Mouse (Mus musculus): ENCODE measurements around the gene Gm7945. TPM values are rescaled to one million over a fixed set of nuclear protein-coding genes. Genes with fewer than 3 reads are reported as not detected.
A peak's percentile ranks its signal among the peaks of the same experiment; 100 is the strongest.
"Not testable (repeated sequence)": the region's sequence is repeated elsewhere in the genome, so short reads cannot be mapped to it uniquely, and the experiment has no call there.

Gm7945 gene
- polyA plus RNA-seq (2015; fragmentation: Nextera tagmentation; extraction: Ambion mirVana) = not detected in 2 replicates

- not testable (repeated sequence) for ATAC-seq; H3K9me3 ChIP-seq (ENCODE audit: control insufficient read depth)
- no CpG with 5 or more reads among the region's 3 CpGs for WGBS
These were observed at the start of gene Gm7945 for GRCm38 (mm10) chr14:41386279-41386678. Gm7945 (minus strand) TSS chr14:41386379.

GRCm38 (mm10) chr14:41425393-41426075 is 39.4 kb upstream of the Gm7945 start:
- H3K9ac ChIP-seq (ENCODE audit: low read depth, low read length); H3K4me1 ChIP-seq (replicated peaks; ENCODE audit: control insufficient read depth, insufficient read depth, low read length); ATAC-seq; H3K4me3 ChIP-seq (ENCODE audit: low read depth, low read length); H3K27me3 ChIP-seq (replicated peaks; ENCODE audit: control insufficient read depth, insufficient read depth, low read length); H3K36me3 ChIP-seq (ENCODE audit: control insufficient read depth, insufficient read depth); H3K27ac ChIP-seq (ENCODE audit: low read depth, low read length); H3K9me3 ChIP-seq (ENCODE audit: control insufficient read depth): not testable (repeated sequence)
- TF ChIP-seq CTCF (IDR thresholded peaks at IDR 0.05; ENCODE audit: low read depth) = peak; percentile 46
- WGBS = 9% methylated on average over 10 of the region's 16 CpGs
- peak overlapping the region; percentile 35 for H3K4me2 ChIP-seq (replicated peaks; ENCODE audit: low read depth)

More at GRCm38 (mm10) chr14:41386279-41386678, at the start of gene Gm7945:
- H3K4me3 ChIP-seq (ENCODE audit: low read depth, low read length); H3K4me1 ChIP-seq (replicated peaks; ENCODE audit: control insufficient read depth, insufficient read depth, low read length); H3K9ac ChIP-seq (ENCODE audit: low read depth, low read length); H3K27ac ChIP-seq (ENCODE audit: low read depth, low read length); H3K36me3 ChIP-seq (ENCODE audit: control insufficient read depth, insufficient read depth); H3K27me3 ChIP-seq (replicated peaks; ENCODE audit: control insufficient read depth, insufficient read depth, low read length); H3K4me2 ChIP-seq (replicated peaks; ENCODE audit: low read depth): not testable (repeated sequence)

- not testable (repeated sequence) for H3K36me3 ChIP-seq (ENCODE audit: control insufficient read depth, insufficient read depth); H3K4me2 ChIP-seq (replicated peaks; ENCODE audit: low read depth); H3K9ac ChIP-seq (ENCODE audit: low read depth, low read length); H3K27ac ChIP-seq (ENCODE audit: low read depth, low read length); H3K4me1 ChIP-seq (replicated peaks; ENCODE audit: control insufficient read depth, insufficient read depth, low read length); H3K27me3 ChIP-seq (replicated peaks; ENCODE audit: control insufficient read depth, insufficient read depth, low read length); H3K9me3 ChIP-seq (ENCODE audit: control insufficient read depth); ATAC-seq; H3K4me3 ChIP-seq (ENCODE audit: low read depth, low read length)
- WGBS = 24% methylated on average over 12 of the region's 14 CpGs
These were observed 38.5 kb upstream of the Gm7945 start for GRCm38 (mm10) chr14:41424694-41425093.

GRCm38 (mm10) chr14:41408181-41408580 is 22.0 kb upstream of the Gm7945 start, which contains the start of gene Gm6482:
Gm6482 (minus strand) TSS chr14:41408281.
- H3K4me3 ChIP-seq (ENCODE audit: low read depth, low read length); H3K36me3 ChIP-seq (ENCODE audit: control insufficient read depth, insufficient read depth); H3K4me2 ChIP-seq (replicated peaks; ENCODE audit: low read depth); H3K9me3 ChIP-seq (ENCODE audit: control insufficient read depth); ATAC-seq; H3K4me1 ChIP-seq (replicated peaks; ENCODE audit: control insufficient read depth, insufficient read depth, low read length); H3K27me3 ChIP-seq (replicated peaks; ENCODE audit: control insufficient read depth, insufficient read depth, low read length); H3K9ac ChIP-seq (ENCODE audit: low read depth, low read length); H3K27ac ChIP-seq (ENCODE audit: low read depth, low read length): not testable (repeated sequence)
- no CpG with 5 or more reads among the region's 2 CpGs for WGBS

- not testable (repeated sequence) for H3K4me2 ChIP-seq (replicated peaks; ENCODE audit: low read depth); ATAC-seq; H3K36me3 ChIP-seq (ENCODE audit: control insufficient read depth, insufficient read depth); H3K27me3 ChIP-seq (replicated peaks; ENCODE audit: control insufficient read depth, insufficient read depth, low read length); H3K9ac ChIP-seq (ENCODE audit: low read depth, low read length); H3K9me3 ChIP-seq (ENCODE audit: control insufficient read depth); H3K4me3 ChIP-seq (ENCODE audit: low read depth, low read length); H3K27ac ChIP-seq (ENCODE audit: low read depth, low read length); H3K4me1 ChIP-seq (replicated peaks; ENCODE audit: control insufficient read depth, insufficient read depth, low read length)
- 58% methylated on average over 2 of the region's 2 CpGs for WGBS
These were observed 37.9 kb downstream of the Gm7945 start, which contains the start of gene Gm5798 for GRCm38 (mm10) chr14:41348309-41348708. Gm5798 (plus strand) TSS chr14:41348609.

Other genes with a start within 250 kb of the Gm7945 start
- gene Mbl1, start 234.9 kb downstream of the Gm7945 start, polyA plus RNA-seq (2015; fragmentation: Nextera tagmentation; extraction: Ambion mirVana) = not detected in 2 replicates
- gene Sftpd, start 201.2 kb downstream of the Gm7945 start, polyA plus RNA-seq (2015; fragmentation: Nextera tagmentation; extraction: Ambion mirVana) = 0.12 and 0.23 TPM in 2 replicates
- not detected in 2 replicates for gene Gm2832, start 107.6 kb downstream of the Gm7945 start, polyA plus RNA-seq (2015; fragmentation: Nextera tagmentation; extraction: Ambion mirVana)
- not detected in 2 replicates for gene Gm5798, start 37.8 kb downstream of the Gm7945 start, polyA plus RNA-seq (2015; fragmentation: Nextera tagmentation; extraction: Ambion mirVana)
- not detected in 2 replicates for gene Gm6482, start 21.9 kb upstream of the Gm7945 start, polyA plus RNA-seq (2015; fragmentation: Nextera tagmentation; extraction: Ambion mirVana)
- gene Gm7954, start 67.1 kb upstream of the Gm7945 start, polyA plus RNA-seq (2015; fragmentation: Nextera tagmentation; extraction: Ambion mirVana) = not detected in 2 replicates
- gene Gm3486, start 103.1 kb upstream of the Gm7945 start, polyA plus RNA-seq (2015; fragmentation: Nextera tagmentation; extraction: Ambion mirVana) = not detected in 2 replicates
- not detected in 2 replicates for gene Gm7970, start 169.2 kb upstream of the Gm7945 start, polyA plus RNA-seq (2015; fragmentation: Nextera tagmentation; extraction: Ambion mirVana)
- not detected in 2 replicates for gene 1700049E17Rik2, start 186.8 kb upstream of the Gm7945 start, polyA plus RNA-seq (2015; fragmentation: Nextera tagmentation; extraction: Ambion mirVana)
- gene Gm3072, start 238.2 kb upstream of the Gm7945 start, polyA plus RNA-seq (2015; fragmentation: Nextera tagmentation; extraction: Ambion mirVana) = not detected in 2 replicates

All from intestine, postnatal 0 days (tissue).